ENCODE assay signal across 16 mouse cellular contexts in genomic region chr7:50842646-50843045, GRCm38 (mm10).
"Had no signal": no experiment of that assay in that cellular context is flagged by ENCODE, and none has a peak within 500 bp of the region (broad histone marks: within the 10 kb centered on the region; RNA-seq: fewer than 3 reads in every experiment).

No protein-coding gene starts in this region.

- H3K4me2 ChIP-seq: neural tube, embryonic 12.5 days; neural tube, embryonic 13.5 days; neural tube, embryonic 15.5 days; stomach, embryonic 15.5 days had no signal

- H3K9me3 ChIP-seq: neural tube, embryonic 12.5 days; neural tube, embryonic 13.5 days; neural tube, embryonic 15.5 days; stomach, embryonic 15.5 days had no signal

- H3K36me3 ChIP-seq: neural tube, embryonic 12.5 days; neural tube, embryonic 13.5 days; neural tube, embryonic 15.5 days; stomach, embryonic 15.5 days had no signal

- H3K27ac ChIP-seq: neural tube, embryonic 12.5 days; neural tube, embryonic 13.5 days; neural tube, embryonic 15.5 days; stomach, embryonic 15.5 days; stomach, postnatal 0 days had no signal

- H3K4me3 ChIP-seq: neural tube, embryonic 12.5 days; neural tube, embryonic 13.5 days; neural tube, embryonic 15.5 days; stomach, embryonic 15.5 days had no signal

- H3K27me3 ChIP-seq: neural tube, embryonic 12.5 days; neural tube, embryonic 13.5 days; neural tube, embryonic 15.5 days; stomach, embryonic 15.5 days had no signal

- DNase-seq: retina, postnatal 1 day; right cerebral cortex, adult 18-20 months; right cerebral cortex, postnatal 14 days; right cerebral cortex, postnatal 25 days; right cerebral cortex, postnatal 4 days; spleen, adult 18-20 months; thymus, adult 18-20 months; thymus, adult 2 months; thymus, postnatal 25 days; thymus, postnatal 36 days; thymus, postnatal 4 days had no signal

- H3K4me1 ChIP-seq: neural tube, embryonic 12.5 days; neural tube, embryonic 13.5 days; neural tube, embryonic 15.5 days; stomach, embryonic 15.5 days had no signal

- H3K9ac ChIP-seq: neural tube, embryonic 12.5 days; neural tube, embryonic 13.5 days; neural tube, embryonic 15.5 days; stomach, embryonic 15.5 days had no signal
